Mouse (Mus musculus): ENCODE measurements at regions not wholly inside any gene's neighbourhood (a gene's known extent, or its start where the extent isn't known, plus 50 kb on each side); places are given as distances from the start of the nearest gene placed in this dataset.

GRCm38 (mm10) chr7:70219310-70219709 is 147.2 kb downstream of the Nr2f2 start:
- no peak for DNase-seq (ENCODE audit: low spot score)

- no peak for DNase-seq (ENCODE audit: low spot score)
Measured at GRCm38 (mm10) chr7:70217137-70217536, 149.4 kb downstream of the Nr2f2 start.

DNA sequence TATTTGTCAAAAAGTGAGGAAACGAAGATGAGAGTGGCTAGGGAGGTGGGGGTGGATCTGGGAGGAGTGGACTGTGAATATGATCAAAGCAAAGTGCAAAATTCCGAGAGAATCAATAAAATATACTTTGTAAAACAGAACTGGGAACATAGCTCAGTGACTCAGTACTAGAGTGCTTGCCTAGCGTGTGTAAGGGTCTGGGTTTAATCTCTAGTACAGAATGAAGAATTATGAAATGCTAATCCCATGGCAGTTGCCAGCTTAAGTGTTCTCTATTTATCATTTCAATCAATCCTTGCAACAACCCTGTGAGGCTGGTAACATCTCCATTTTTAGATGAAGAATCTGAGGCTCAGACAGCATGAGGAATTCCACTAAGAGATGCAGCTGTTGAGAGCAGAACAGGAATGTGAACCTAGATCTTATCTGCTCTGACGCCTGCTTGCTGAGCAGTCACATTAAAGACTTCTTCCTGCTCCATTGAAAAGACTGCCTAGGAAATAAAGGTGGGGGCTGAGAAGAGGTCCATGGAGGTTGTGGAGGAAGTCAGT is 152.5 kb downstream of the Nr2f2 start:
- no peak for DNase-seq (ENCODE audit: low spot score)

DNA sequence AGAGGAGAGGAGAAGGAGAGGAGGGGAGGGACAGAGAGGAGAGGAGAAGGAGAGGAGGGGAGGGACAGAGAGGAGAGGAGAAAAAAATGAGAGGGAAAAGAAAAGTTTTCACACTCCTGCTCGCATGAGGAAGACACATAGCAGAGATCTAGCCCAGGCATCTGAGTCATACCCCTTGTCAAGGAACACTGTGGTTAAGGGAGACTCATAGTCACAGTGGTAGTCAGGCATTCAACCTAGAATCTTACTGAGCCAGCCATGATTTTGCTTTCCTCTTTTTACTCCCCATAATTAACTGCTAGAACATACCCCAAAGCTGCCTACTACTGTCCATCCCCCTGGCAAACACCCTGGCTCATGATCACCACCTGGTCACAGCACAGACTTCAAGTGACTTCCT is 160.6 kb downstream of the Nr2f2 start:
- DNase-seq (ENCODE audit: low spot score), result no peak

- no peak for DNase-seq (ENCODE audit: low spot score)
Measured at GRCm38 (mm10) chr7:70200188-70200587, 166.3 kb downstream of the Nr2f2 start.

DNA sequence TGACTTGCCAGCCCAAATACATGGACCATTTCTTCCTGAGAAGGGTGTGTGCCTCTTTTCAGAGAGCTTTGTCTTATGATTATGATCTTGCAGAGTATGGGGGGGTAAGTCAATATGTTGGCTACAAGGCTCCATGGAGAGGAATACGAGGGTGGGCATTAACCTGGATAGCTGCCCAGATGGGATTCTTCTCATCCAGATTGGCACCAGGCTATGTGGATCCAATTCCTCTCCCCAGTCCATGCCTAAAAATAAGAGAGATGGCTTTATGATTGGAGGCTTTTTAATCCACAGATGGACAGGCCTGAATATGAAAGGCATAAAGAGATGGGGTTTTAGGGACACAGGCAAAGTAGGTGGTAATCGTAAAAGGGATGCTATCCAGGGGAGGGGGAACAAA is 187.6 kb downstream of the Nr2f2 start:
- no peak for DNase-seq (ENCODE audit: low spot score)

DNA sequence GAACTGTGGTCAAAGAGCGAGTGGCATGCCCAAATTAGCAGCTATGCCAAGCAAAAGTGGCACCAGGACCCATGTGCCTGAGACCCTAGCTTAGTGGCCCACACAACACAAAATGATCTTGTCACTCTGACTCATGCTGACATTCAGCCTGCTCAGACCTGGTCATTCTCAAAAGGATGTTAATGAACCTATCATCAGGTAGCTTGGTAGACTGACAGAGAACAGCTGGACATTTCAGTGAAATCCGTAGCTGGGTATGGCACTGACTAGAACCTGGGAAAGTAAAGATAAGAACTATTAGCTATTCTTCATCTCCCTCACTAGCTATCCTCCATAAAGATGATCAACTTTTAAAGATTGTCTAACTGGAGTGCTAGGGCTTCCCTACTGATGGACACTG is 188.5 kb downstream of the Nr2f2 start:
- DNase-seq (ENCODE audit: low spot score), result no peak

- no peak for DNase-seq (ENCODE audit: low spot score)
Measured at GRCm38 (mm10) chr7:70176686-70177259, 189.8 kb downstream of the Nr2f2 start.

DNA sequence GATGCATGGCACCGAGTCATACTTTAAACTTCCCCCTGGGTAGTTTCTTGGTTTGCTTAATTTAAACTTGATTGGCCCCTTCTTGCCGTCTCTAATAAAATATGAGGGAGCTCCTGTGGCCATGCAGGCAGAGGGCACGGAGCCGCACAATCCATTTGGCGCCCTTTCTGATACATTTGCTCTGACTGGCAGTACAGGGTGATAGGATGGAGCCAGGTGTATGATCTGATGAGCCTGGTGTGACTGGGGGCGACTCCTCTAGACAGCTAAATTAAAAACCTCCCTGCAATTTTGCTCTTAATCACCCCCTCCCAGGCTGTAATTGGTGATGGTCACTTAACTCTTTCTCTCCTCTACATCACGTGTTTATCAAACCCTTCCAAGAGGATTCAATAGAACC is 190.4 kb downstream of the Nr2f2 start:
- no peak for DNase-seq (ENCODE audit: low spot score)

GRCm38 (mm10) chr7:70172431-70172830 is 194.1 kb downstream of the Nr2f2 start:
- no peak for DNase-seq (ENCODE audit: low spot score)

DNA sequence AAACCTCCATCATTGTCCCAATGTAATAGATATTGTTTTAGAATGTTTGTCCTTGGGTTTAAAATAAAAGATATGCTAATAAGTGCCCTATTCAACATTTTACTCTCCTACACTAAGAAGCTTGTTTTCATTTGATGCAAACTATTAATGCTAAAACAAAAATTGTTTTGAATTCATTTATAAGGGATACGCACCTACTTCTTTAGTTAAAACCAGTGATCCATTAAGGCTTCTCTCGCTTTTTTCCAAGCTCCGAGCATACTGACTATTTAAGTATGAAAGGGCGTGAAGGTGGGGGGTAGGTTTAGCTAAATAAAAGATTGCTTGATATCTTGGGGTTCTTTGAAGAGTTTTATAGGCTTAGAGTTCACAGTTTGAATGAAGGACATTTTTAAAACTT is 195.1 kb downstream of the Nr2f2 start:
- DNase-seq (ENCODE audit: low spot score), result no peak

- no peak for DNase-seq (ENCODE audit: low spot score)
Measured at GRCm38 (mm10) chr7:70168080-70168479, 198.5 kb downstream of the Nr2f2 start.

- DNase-seq (ENCODE audit: low spot score), result no peak
Measured at GRCm38 (mm10) chr7:70166081-70166480, 200.5 kb downstream of the Nr2f2 start.

DNA sequence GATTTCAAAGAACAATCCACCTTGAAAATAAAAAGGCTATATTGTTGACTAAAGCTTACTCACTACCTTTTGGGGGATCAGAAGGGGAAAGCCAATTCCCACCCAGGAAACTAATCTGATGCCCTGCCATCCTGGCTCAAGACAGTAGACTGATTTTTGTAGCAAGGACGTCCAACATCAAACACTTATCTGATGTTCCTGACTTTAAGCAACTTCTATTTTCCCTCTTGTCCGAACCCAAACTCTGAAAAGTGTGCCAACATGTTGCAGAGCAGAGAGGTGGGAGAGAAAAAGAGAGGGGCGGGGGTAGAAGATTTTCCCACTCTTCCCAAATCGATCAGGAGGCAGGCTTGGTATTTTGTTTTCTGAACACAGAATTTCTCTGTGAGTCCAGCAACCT is 201.0 kb downstream of the Nr2f2 start:
- no peak for DNase-seq (ENCODE audit: low spot score)

DNA sequence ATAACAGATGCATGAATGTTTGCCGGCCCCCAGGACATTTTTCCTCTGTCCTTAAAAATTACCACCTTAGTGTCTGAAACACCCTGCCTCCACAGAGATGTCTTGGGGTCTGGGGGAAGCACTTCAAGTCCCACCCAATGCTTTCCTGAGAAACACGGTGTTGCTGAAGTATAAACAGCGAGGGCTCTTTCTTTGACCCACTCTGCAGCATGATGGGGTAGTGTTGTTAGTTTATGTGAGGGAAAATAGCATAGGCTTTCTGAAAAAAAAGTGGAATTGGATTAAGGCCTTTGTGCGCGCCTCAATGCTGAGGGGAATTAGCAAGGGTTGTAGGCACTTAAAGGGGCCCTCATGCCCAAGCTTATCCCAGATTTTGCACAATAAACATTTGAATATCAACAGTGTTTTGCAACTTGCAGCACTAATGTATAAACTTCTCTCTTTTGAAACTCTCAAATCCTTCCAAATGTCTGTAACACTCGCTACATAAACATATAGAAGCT is 201.8 kb downstream of the Nr2f2 start:
- no peak for DNase-seq (ENCODE audit: low spot score)

DNA sequence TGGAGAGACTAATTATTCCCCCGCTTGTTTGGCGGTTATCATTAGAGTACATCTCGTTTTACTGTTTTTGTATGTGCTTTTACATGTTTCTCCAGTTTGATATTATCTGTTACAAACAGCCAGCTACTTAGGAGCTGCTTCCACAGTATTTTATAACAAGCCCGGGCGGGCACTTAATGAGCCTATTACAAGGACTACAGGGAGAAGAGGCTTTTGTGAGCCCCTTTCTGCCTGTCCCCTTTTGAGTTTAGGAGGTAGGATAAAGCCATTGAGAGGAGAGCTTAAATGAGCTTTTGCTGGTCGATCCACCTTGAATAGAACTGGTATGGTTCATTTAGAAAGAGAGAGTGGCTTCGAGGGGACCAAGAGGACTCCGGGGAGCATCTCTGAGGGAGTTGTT is 208.0 kb downstream of the Nr2f2 start:
- DNase-seq (ENCODE audit: low spot score), result no peak

GRCm38 (mm10) chr7:70144726-70145271 is 221.7 kb downstream of the Nr2f2 start:
- no peak for DNase-seq (ENCODE audit: low spot score)

- no peak for DNase-seq (ENCODE audit: low spot score)
Measured at GRCm38 (mm10) chr7:70136837-70137236, 229.7 kb downstream of the Nr2f2 start.

DNA sequence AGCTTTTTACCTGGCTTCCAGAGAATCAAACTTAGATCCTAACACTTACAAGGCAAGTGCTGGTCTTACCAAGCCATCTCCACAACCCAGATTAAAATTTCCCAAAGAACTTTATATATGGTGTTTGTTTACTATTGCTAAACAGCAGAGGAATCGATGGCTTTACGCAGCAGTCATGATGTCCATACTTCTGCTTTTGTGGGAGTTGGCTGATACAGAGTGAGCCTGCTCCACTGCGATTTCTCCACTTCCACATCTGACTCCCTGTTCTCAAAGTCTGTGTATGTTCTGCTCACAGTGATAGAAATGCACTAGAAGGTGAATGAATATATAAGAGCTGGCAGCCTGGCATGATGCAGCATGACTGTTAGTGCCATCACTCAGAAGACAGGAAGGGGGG is 231.1 kb downstream of the Nr2f2 start:
- no peak for DNase-seq (ENCODE audit: low spot score)

DNA sequence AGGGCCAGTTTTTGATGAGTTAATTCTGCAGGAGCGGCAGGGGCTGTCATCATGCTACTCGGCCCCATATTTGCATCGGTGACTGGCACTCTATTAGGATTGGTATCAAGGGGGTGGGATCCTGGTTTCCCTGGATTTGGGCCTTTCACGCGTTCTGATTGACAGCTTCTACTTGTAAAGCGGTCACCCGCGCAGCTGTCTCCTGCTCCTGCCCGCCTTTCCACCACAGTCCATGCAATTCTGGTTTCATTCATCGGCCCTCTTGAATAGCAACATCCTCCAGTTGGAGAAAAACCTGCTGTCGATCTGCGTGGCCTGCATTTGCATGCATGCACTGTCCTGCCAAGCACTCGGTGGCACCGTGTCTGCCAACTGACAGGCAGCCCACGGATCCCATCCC is 236.6 kb downstream of the Nr2f2 start:
- DNase-seq (ENCODE audit: low spot score), result no peak

GRCm38 (mm10) chr7:70122818-70123217 is 243.7 kb downstream of the Nr2f2 start:
- no peak for DNase-seq (ENCODE audit: low spot score)

DNA sequence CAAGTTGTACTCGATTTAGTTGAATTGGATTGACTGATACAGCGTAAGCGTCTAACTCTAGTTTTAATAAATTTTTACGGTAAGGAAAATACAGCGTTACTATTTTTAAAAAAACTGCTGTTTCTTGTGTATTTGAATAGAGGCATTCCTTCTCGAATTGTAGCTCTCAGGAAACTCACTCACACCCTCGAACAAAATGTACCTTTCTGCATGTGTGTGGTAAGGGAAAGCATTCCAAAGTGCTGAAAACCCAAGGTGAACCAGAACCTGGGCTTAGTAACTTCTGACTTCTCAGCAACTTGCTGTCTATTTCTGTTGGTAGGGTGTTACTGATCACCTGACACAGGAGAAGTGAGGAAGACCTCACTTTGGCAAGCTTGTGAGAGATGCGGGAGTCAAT is 247.0 kb downstream of the Nr2f2 start:
- DNase-seq (ENCODE audit: low spot score), result no peak

DNA sequence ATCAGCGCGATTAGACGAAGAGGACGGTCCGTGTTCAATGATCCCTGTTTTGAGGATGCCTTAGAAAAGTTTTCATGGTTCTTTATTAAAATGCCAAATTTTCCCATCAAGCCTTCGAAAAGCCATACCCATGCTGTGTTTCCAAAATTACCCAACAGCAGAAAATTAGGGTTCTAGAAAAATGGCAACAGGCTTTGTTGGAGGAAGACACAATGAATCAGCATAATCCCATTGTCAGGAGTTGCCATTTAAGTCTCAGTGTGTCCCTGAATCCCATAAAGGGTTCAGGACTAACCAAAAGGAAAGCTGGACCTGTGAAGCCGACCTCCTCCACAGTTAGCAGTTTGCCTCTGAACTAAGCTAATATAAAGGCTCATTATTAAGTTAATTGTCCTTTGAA is 247.6 kb downstream of the Nr2f2 start:
- DNase-seq (ENCODE audit: low spot score), result no peak

Data from layer of hippocampus, adult 11-12 months (tissue).